ENCODE assay signal across 9 mouse cellular contexts in genomic region chr10:61906226-61906625, GRCm38 (mm10).
A peak's percentile ranks its signal among the peaks of the same experiment; 100 is the strongest.
DNase-seq lines count a peak whose midpoint lies in the region; ATAC-seq and TF ChIP-seq lines count a peak whose summit lies in the region.
"Had no signal": no experiment of that assay in that cellular context is flagged by ENCODE, and none has a peak within 500 bp of the region (broad histone marks: within the 10 kb centered on the region; RNA-seq: fewer than 3 reads in every experiment).

No protein-coding gene starts in this region.

- no peak overlapping the region for H3K9ac ChIP-seq in intestine, postnatal 0 days (ENCODE audit: low read depth, low read length)
- H3K9ac ChIP-seq: embryonic facial prominence, embryonic 13.5 days had no signal

- H3K4me2 ChIP-seq in intestine, postnatal 0 days (replicated peaks; ENCODE audit: low read depth) = no peak overlapping the region
- H3K4me2 ChIP-seq: embryonic facial prominence, embryonic 13.5 days had no signal

- 35% methylated on average over 5 of the region's 5 CpGs for WGBS in intestine, postnatal 0 days

- peak; percentile 57 for TF ChIP-seq CTCF in intestine, postnatal 0 days (IDR thresholded peaks at IDR 0.05; ENCODE audit: low read depth)

- H3K4me3 ChIP-seq in intestine, postnatal 0 days (ENCODE audit: low read depth, low read length) = no peak overlapping the region
- H3K4me3 ChIP-seq: embryonic facial prominence, embryonic 13.5 days had no signal

- no peaks in the 10 kb centered on the region for H3K9me3 ChIP-seq in intestine, postnatal 0 days (ENCODE audit: control insufficient read depth)
- H3K9me3 ChIP-seq: embryonic facial prominence, embryonic 13.5 days had no signal

- H3K27me3 ChIP-seq in intestine, postnatal 0 days (replicated peaks; ENCODE audit: control insufficient read depth, insufficient read depth, low read length) = no peaks in the 10 kb centered on the region
- H3K27me3 ChIP-seq: embryonic facial prominence, embryonic 13.5 days had no signal

- no peaks in the 10 kb centered on the region for H3K36me3 ChIP-seq in intestine, postnatal 0 days (ENCODE audit: control insufficient read depth, insufficient read depth)
- H3K36me3 ChIP-seq: embryonic facial prominence, embryonic 13.5 days had no signal

- no peak overlapping the region for H3K27ac ChIP-seq in intestine, postnatal 0 days (ENCODE audit: low read depth, low read length)

- H3K4me1 ChIP-seq in intestine, postnatal 0 days (replicated peaks; ENCODE audit: control insufficient read depth, insufficient read depth, low read length) = no peaks in the 10 kb centered on the region

- DNase-seq in adrenal gland, postnatal 14 days = peak; percentile 40
- no peak for DNase-seq in adrenal gland, postnatal 25 days
- DNase-seq in CD4-positive, CD25-positive, alpha-beta regulatory T cell, adult 2 months (ENCODE audit: low read depth, low spot score) = peak; percentile 36
- DNase-seq in gastrocnemius, postnatal 10 days = peak; percentile 45
- DNase-seq in thymus, postnatal 10 days (ENCODE audit: low spot score in 2 of 2) = peak; percentile 62 to 63
- DNase-seq in urinary bladder, postnatal 25 days (ENCODE audit: low spot score) = no peak
- no peak for DNase-seq in urinary bladder, postnatal 36 days (ENCODE audit: low spot score in 2 of 2)

- ATAC-seq in intestine, postnatal 0 days = no peak

Comparison
In these comparisons a context has a peak if more than half of its experiments do, and no peak if none do; other contexts are left out.
1. DNase-seq: peak in adrenal gland, postnatal 14 days (single experiment), CD4-positive, CD25-positive, alpha-beta regulatory T cell, adult 2 months (single experiment), gastrocnemius, postnatal 10 days (single experiment) and thymus, postnatal 10 days (2 of 2); none in adrenal gland, postnatal 25 days (single experiment), urinary bladder, postnatal 25 days (single experiment) and urinary bladder, postnatal 36 days (0 of 2).